Mouse (Mus musculus) cortical plate, adult 2 months (tissue): Measurements from ENCODE around the gene Plpp7. TPM values are rescaled to one million over a fixed set of nuclear protein-coding genes. Genes with fewer than 3 reads are reported as not detected.

ENCODE experiments used
- H3K27ac ChIP-seq: fragments of 200-500 bp; 2 replicates; pipeline ENCODE4 v1.5.1; 2012; ENCODE audit warnings: low read length, control low read depth, inconsistent platforms; ENCODE audit not compliant: insufficient read depth
- H3K4me1 ChIP-seq: fragments of 200-500 bp; 2 replicates; pipeline ENCODE4 v1.6.1; 2011; ENCODE audit warnings: low read length; ENCODE audit not compliant: control insufficient read depth, insufficient read depth
- H3K4me3 ChIP-seq: fragments of 200-500 bp; 2 replicates; pipeline ENCODE4 v1.5.1; 2011; ENCODE audit warnings: mild to moderate bottlenecking, low read length, control low read depth; ENCODE audit not compliant: insufficient read depth
- CTCF ChIP-seq: fragments of 200-500 bp; IDR thresholded peaks from 2 replicates; pipeline ENCODE4 v1.5.1; 2011; ENCODE audit warnings: mild to moderate bottlenecking, control low read depth, low read length; ENCODE audit not compliant: insufficient read depth; ENCODE audit errors: extremely low read depth
- POLR2A ChIP-seq: fragments of 200-500 bp; IDR thresholded peaks from 2 replicates; pipeline ENCODE4 v1.6.1; 2011; ENCODE audit warnings: mild to moderate bottlenecking, low read length, control low read depth; ENCODE audit not compliant: insufficient read depth; ENCODE audit errors: extremely low read depth
- polyA plus RNA-seq: library from polyadenylated mRNA; depleted of rRNA; stranded (reverse); fragments of >200 nt; gene quantifications from 2 replicates; pipeline ENCODE4 v1.2.3, GENCODE M21; 2012; rRNA removed

The Plpp7 gene
- polyA plus RNA-seq, 1 experiment: 34.5 TPM

- H3K4me1 ChIP-seq: peaks cover 23% of the 10 kb centered on the region
- peak overlapping the region; percentile 50; the same call in 1 of the 2 replicates for H3K27ac ChIP-seq
- H3K4me3 ChIP-seq: no peak overlapping the region
Measured at GRCm38 (mm10) chr2:32154998-32155541, 59.7 kb downstream of the Plpp7 start.

GRCm38 (mm10) chr2:32155614-32156013, 60.3 kb downstream of the Plpp7 start:
- Histone ChIP-seq H3K4me1 (peaks cover 25% of the 10 kb centered on the region), H3K27ac (no peak overlapping the region), H3K4me3 (no peak overlapping the region)
- TF ChIP-seq CTCF (no peak), POLR2A (no peak)

More at GRCm38 (mm10) chr2:32154998-32155541, 59.7 kb downstream of the Plpp7 start:
- TF ChIP-seq CTCF (no peak), POLR2A (no peak)

- H3K27ac ChIP-seq: no peak overlapping the region
- H3K4me3 ChIP-seq: no peak overlapping the region
- no peak for TF ChIP-seq POLR2A
- no peak for TF ChIP-seq CTCF
- H3K4me1 ChIP-seq: peaks cover 25% of the 10 kb centered on the region
Measured at GRCm38 (mm10) chr2:32156645-32157044, 61.3 kb downstream of the Plpp7 start.

GRCm38 (mm10) chr2:32157328-32157727, 62.0 kb downstream of the Plpp7 start:
- H3K4me1 ChIP-seq: peaks cover 25% of the 10 kb centered on the region
- no peak overlapping the region for H3K27ac ChIP-seq
- TF ChIP-seq CTCF (no peak), POLR2A (no peak)
- H3K4me3 ChIP-seq: no peak overlapping the region

GRCm38 (mm10) chr2:32158616-32159239, 63.4 kb downstream of the Plpp7 start:
- TF ChIP-seq POLR2A (no peak), CTCF (no peak)
- Histone ChIP-seq H3K27ac (no peak overlapping the region), H3K4me1 (peaks cover 25% of the 10 kb centered on the region), H3K4me3 (no peak overlapping the region)

Other genes with a start within 250 kb of the Plpp7 start
- gene Fibcd1, start 249.5 kb upstream of the Plpp7 start, polyA plus RNA-seq: 4.9 and 11.4 TPM in 2 replicates
- 3.9 and 4.3 TPM in 2 replicates for gene Lamc3, start 208.2 kb upstream of the Plpp7 start, polyA plus RNA-seq
- 7.5 and 10.1 TPM in 2 replicates for gene Aif1l, start 145.4 kb upstream of the Plpp7 start, polyA plus RNA-seq
- gene Nup214, start 121.1 kb upstream of the Plpp7 start, polyA plus RNA-seq: 34.1 and 41.9 TPM in 2 replicates
- 3.2 and 3.7 TPM in 2 replicates for gene Fam78a, start 10.7 kb upstream of the Plpp7 start, polyA plus RNA-seq
- 97.6 and 99.1 TPM in 2 replicates for gene Prrc2b, start 55.6 kb downstream of the Plpp7 start, polyA plus RNA-seq
- gene Pomt1, start 141.1 kb downstream of the Plpp7 start, polyA plus RNA-seq: 16.8 and 19.1 TPM in 2 replicates
- 60.1 and 65.2 TPM in 2 replicates for gene Uck1, start 164.6 kb downstream of the Plpp7 start, polyA plus RNA-seq
- 60.1 and 65.0 TPM in 2 replicates for gene Golga2, start 191.9 kb downstream of the Plpp7 start, polyA plus RNA-seq
- gene Swi5, start 192.5 kb downstream of the Plpp7 start, polyA plus RNA-seq: 256 and 268 TPM in 2 replicates